Mouse (Mus musculus): ENCODE measurements around the gene Slc2a9.

DNA sequence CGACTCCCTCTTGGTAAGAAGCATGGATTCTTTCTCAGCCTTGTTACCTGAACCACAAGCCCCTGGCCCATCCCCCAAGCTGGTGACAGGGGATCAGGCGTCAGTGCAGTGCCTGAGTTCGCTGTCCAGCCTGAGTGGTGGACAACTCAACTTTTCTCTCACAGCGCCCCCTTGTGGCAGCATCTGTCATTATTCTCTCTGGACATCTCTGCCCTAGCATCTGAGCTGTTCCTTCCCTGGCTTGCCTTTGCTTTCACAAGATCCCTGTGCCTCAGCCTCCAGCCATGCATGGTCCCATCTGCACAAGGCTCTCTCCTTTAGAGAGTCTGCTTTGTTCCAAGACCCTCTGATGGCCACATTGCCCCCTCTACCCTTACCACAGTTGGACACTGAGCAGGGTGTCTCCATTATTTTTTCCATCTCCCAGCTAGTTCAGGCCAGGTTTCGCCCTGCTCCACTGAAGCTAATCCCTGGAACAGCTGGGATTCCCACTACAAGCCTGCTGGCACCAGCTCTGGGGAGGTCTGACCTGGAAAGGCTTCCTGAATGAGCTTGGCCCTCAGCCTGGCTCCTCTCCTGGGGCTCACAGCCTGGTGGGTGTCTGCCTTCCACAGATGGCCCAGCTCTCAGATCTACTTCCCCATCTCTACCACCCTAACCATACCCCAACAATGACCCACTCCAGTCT is 32.9 kb downstream of the Slc2a9 start:
- no peak for TF ChIP-seq POLR2A (IDR thresholded peaks at IDR 0.05; ENCODE audit: low read depth, low read length)
- peak; percentile 59 for TF ChIP-seq CTCF (IDR thresholded peaks at IDR 0.05; ENCODE audit: borderline replicate concordance, insufficient read depth, low read length)
